Mouse (Mus musculus) hindbrain, embryonic 14.5 days (tissue): ENCODE measurements around the gene Rapgef6. TPM values are rescaled to one million over a fixed set of nuclear protein-coding genes. Genes with fewer than 3 reads are reported as not detected.
"Not testable (repeated sequence)": the region's sequence is repeated elsewhere in the genome, so short reads cannot be mapped to it uniquely, and the experiment has no call there.

Experiments used
- ATAC-seq: fragments of 200-750 bp; cut with Nextera tagmentation; 2 replicates; pipeline ENCODE4 v1.8.0; 2017; ENCODE audit warnings: moderate number of reproducible peaks, mild to moderate bottlenecking, moderate TSS enrichment, moderate library complexity; ENCODE audit not compliant: low FRiP score
- DNase-seq: peaks from one replicate; pipeline ENCODE4 v3.0.0-alpha.2; 2015; ENCODE audit warnings: low spot score
- H3K27ac ChIP-seq: fragments of 300-500 bp; sonication (generic); 2 replicates; pipeline ENCODE4 v1.5.1; 2014; ENCODE audit warnings: mild to moderate bottlenecking, moderate library complexity
- H3K27me3 ChIP-seq: fragments of 300-500 bp; sonication (generic); 2 replicates; pipeline ENCODE4 v1.6.1; 2014; ENCODE audit warnings: mild to moderate bottlenecking, low read length, mixed read lengths; ENCODE audit not compliant: control insufficient read depth, insufficient read depth
- H3K36me3 ChIP-seq: fragments of 300-500 bp; sonication (generic); replicated peaks from 2 replicates; pipeline ENCODE4 v1.6.1; 2014; ENCODE audit not compliant: control insufficient read depth, insufficient read depth
- H3K4me1 ChIP-seq: fragments of 300-500 bp; sonication (generic); replicated peaks from 2 replicates; pipeline ENCODE4 v1.6.1; 2014; ENCODE audit warnings: antibody characterized with exemption, low read length, mixed read lengths; ENCODE audit not compliant: control insufficient read depth, insufficient read depth
- H3K4me2 ChIP-seq: fragments of 300-500 bp; sonication (generic); replicated peaks from 2 replicates; pipeline ENCODE4 v1.6.1; 2014; ENCODE audit warnings: mild to moderate bottlenecking, moderate library complexity
- H3K4me3 ChIP-seq: fragments of 300-500 bp; sonication (generic); replicated peaks from 2 replicates; pipeline ENCODE4 v1.5.1; 2014; ENCODE audit warnings: mild to moderate bottlenecking, low read length
- H3K9ac ChIP-seq: fragments of 300-500 bp; sonication (generic); 2 replicates; pipeline ENCODE4 v1.6.1; 2014
- H3K9me3 ChIP-seq: fragments of 300-500 bp; sonication (generic); 2 replicates; pipeline ENCODE4 v1.6.1; 2016; ENCODE audit warnings: low read length; ENCODE audit not compliant: control insufficient read depth
- WGBS: fragments of 180-500 bp; shearing (Covaris S2); extraction: QIAGEN DNeasy Blood & Tissue Kit; methylation state at CpG from one replicate; pipeline ENCODE4 v1.1.7; 2014; 5-methylcytosine and 5-hydroxymethylcytosine counted together
- polyA plus RNA-seq: library from polyadenylated mRNA; unstranded; fragments of >200 nt; fragmentation: Nextera tagmentation; extraction: Ambion mirVana; gene quantifications from 2 replicates; pipeline ENCODE4 v1.2.1, GENCODE M21; 2014

The Rapgef6 gene
- polyA plus RNA-seq, 1 experiment from 2014 or later: 31.7 TPM

- Histone ChIP-seq H3K4me1 (no peaks in the 10 kb centered on the region), H3K4me3 (no peak overlapping the region), H3K27me3 (no peaks in the 10 kb centered on the region), H3K9ac (no peak overlapping the region), H3K36me3 (no peaks in the 10 kb centered on the region), H3K4me2 (no peak overlapping the region), H3K27ac (no peak overlapping the region), H3K9me3 (no peaks in the 10 kb centered on the region)
- 93% methylated on average over 2 of the region's 2 CpGs for WGBS
- no peak for DNase-seq
- ATAC-seq: no peak
Observed at GRCm38 (mm10) chr11:54601121-54601520, 78.5 kb downstream of the Rapgef6 start.

GRCm38 (mm10) chr11:54602764-54603163, 80.1 kb downstream of the Rapgef6 start:
- not testable (repeated sequence) for H3K27ac ChIP-seq, H3K4me3 ChIP-seq, H3K36me3 ChIP-seq, H3K4me1 ChIP-seq, H3K4me2 ChIP-seq, DNase-seq, H3K27me3 ChIP-seq, H3K9me3 ChIP-seq, H3K9ac ChIP-seq, ATAC-seq
- 89% methylated on average over 1 of the region's 1 CpGs for WGBS

GRCm38 (mm10) chr11:54604415-54604814, 81.8 kb downstream of the Rapgef6 start:
- Histone ChIP-seq H3K27me3 (no peaks in the 10 kb centered on the region), H3K9ac (no peak overlapping the region), H3K9me3 (no peaks in the 10 kb centered on the region), H3K27ac (no peak overlapping the region), H3K4me1 (no peaks in the 10 kb centered on the region), H3K4me2 (no peak overlapping the region), H3K36me3 (no peaks in the 10 kb centered on the region), H3K4me3 (no peak overlapping the region)
- DNase-seq (no peak), ATAC-seq (no peak)
- WGBS: 67% methylated on average over 3 of the region's 3 CpGs

- H3K36me3 ChIP-seq: no peaks in the 10 kb centered on the region
- no peak overlapping the region for H3K27ac ChIP-seq
- ATAC-seq (no peak), DNase-seq (no peak)
- H3K9ac ChIP-seq: no peak overlapping the region
- H3K9me3 ChIP-seq: no peaks in the 10 kb centered on the region
- no peaks in the 10 kb centered on the region for H3K4me1 ChIP-seq
- no peak overlapping the region for H3K4me3 ChIP-seq
- H3K27me3 ChIP-seq: no peaks in the 10 kb centered on the region
- H3K4me2 ChIP-seq: no peak overlapping the region
Observed at GRCm38 (mm10) chr11:54613628-54614027, 91.0 kb downstream of the Rapgef6 start.

GRCm38 (mm10) chr11:54614560-54614959, 91.9 kb downstream of the Rapgef6 start:
- no peak overlapping the region for H3K4me3 ChIP-seq
- no peaks in the 10 kb centered on the region for H3K36me3 ChIP-seq
- no peak overlapping the region for H3K27ac ChIP-seq
- no peak overlapping the region for H3K9ac ChIP-seq
- whole genome bisulfite sequencing: 96% methylated on average over 1 of the region's 1 CpGs
- no peaks in the 10 kb centered on the region for H3K27me3 ChIP-seq
- ATAC-seq (no peak), DNase-seq (no peak)
- no peaks in the 10 kb centered on the region for H3K4me1 ChIP-seq
- H3K9me3 ChIP-seq: no peaks in the 10 kb centered on the region
- no peak overlapping the region for H3K4me2 ChIP-seq

- DNase-seq (no peak), ATAC-seq (no peak)
- Histone ChIP-seq H3K36me3 (peaks cover 14% of the 10 kb centered on the region), H3K4me1 (no peaks in the 10 kb centered on the region), H3K9ac (no peak overlapping the region), H3K4me3 (no peak overlapping the region), H3K27ac (no peak overlapping the region), H3K27me3 (no peaks in the 10 kb centered on the region), H3K9me3 (no peaks in the 10 kb centered on the region), H3K4me2 (no peak overlapping the region)
- WGBS: 43% methylated on average over 2 of the region's 2 CpGs
Observed at GRCm38 (mm10) chr11:54618841-54619240, 96.2 kb downstream of the Rapgef6 start.

- Histone ChIP-seq H3K36me3 (peaks cover 23% of the 10 kb centered on the region), H3K4me3 (no peak overlapping the region), H3K9ac (no peak overlapping the region), H3K9me3 (no peaks in the 10 kb centered on the region), H3K27ac (no peak overlapping the region), H3K4me2 (no peak overlapping the region), H3K27me3 (no peaks in the 10 kb centered on the region), H3K4me1 (no peaks in the 10 kb centered on the region)
- no peak for DNase-seq
- 100% methylated on average over 2 of the region's 2 CpGs for WGBS
- no peak for ATAC-seq
Observed at GRCm38 (mm10) chr11:54621725-54622124, 99.1 kb downstream of the Rapgef6 start.

- H3K4me1 ChIP-seq: no peaks in the 10 kb centered on the region
- no peak overlapping the region for H3K27ac ChIP-seq
- DNase-seq (no peak), ATAC-seq (no peak)
- H3K27me3 ChIP-seq: no peaks in the 10 kb centered on the region
- WGBS: 90% methylated on average over 1 of the region's 1 CpGs
- no peak overlapping the region for H3K4me3 ChIP-seq
- no peak overlapping the region for H3K9ac ChIP-seq
- peaks cover 39% of the 10 kb centered on the region for H3K36me3 ChIP-seq
- H3K9me3 ChIP-seq: no peaks in the 10 kb centered on the region
- no peak overlapping the region for H3K4me2 ChIP-seq
Observed at GRCm38 (mm10) chr11:54626905-54627304, 104.3 kb downstream of the Rapgef6 start.

- Histone ChIP-seq H3K27ac (no peak overlapping the region), H3K4me1 (no peaks in the 10 kb centered on the region), H3K27me3 (no peaks in the 10 kb centered on the region), H3K4me3 (no peak overlapping the region), H3K9me3 (no peaks in the 10 kb centered on the region), H3K4me2 (no peak overlapping the region), H3K36me3 (peaks cover 48% of the 10 kb centered on the region), H3K9ac (no peak overlapping the region)
- ATAC-seq (no peak), DNase-seq (no peak)
- WGBS: 91% methylated on average over 4 of the region's 4 CpGs
Observed at GRCm38 (mm10) chr11:54646420-54646819, 123.8 kb downstream of the Rapgef6 start.

- H3K27me3 ChIP-seq: no peaks in the 10 kb centered on the region
- H3K36me3 ChIP-seq: peaks cover 29% of the 10 kb centered on the region
- H3K27ac ChIP-seq: no peak overlapping the region
- H3K9me3 ChIP-seq: no peaks in the 10 kb centered on the region
- no peak overlapping the region for H3K9ac ChIP-seq
- no peak overlapping the region for H3K4me2 ChIP-seq
- H3K4me1 ChIP-seq: no peaks in the 10 kb centered on the region
- ATAC-seq: no peak
- H3K4me3 ChIP-seq: no peak overlapping the region
- no peak for DNase-seq
Observed at GRCm38 (mm10) chr11:54648573-54648972, 125.9 kb downstream of the Rapgef6 start.
